Mouse (Mus musculus) bone marrow, adult 2 months (tissue): ENCODE measurements at regions not wholly inside any gene's neighbourhood (a gene's known extent, or its start where the extent isn't known, plus 50 kb on each side); places are given as distances from the start of the nearest gene placed in this dataset.

Source experiments
- CTCF ChIP-seq: fragments of 200-500 bp; IDR thresholded peaks from 2 replicates; pipeline ENCODE4 v1.5.1; 2011; ENCODE audit warnings: low read length, control low read depth; ENCODE audit not compliant: control insufficient read depth, insufficient read depth
- POLR2A ChIP-seq: fragments of 200-500 bp; IDR thresholded peaks from 2 replicates; pipeline ENCODE4 v1.6.1; 2011; ENCODE audit warnings: low read depth, mild to moderate bottlenecking, control low read depth, low read length, borderline replicate concordance; ENCODE audit not compliant: control insufficient read depth

GRCm38 (mm10) chr8:91987854-91988253 lies 186.0 kb upstream of the Irx3 start:
- no peak for TF ChIP-seq CTCF
- no peak for TF ChIP-seq POLR2A
